Mouse (Mus musculus) testis, adult 2 months (tissue): Measurements from ENCODE around the gene Fam149a. TPM values are rescaled to one million over a fixed set of nuclear protein-coding genes. Genes with fewer than 3 reads are reported as not detected.

ENCODE experiments used
- H3K27ac ChIP-seq: fragments of 200-500 bp; 2 replicates; pipeline ENCODE4 v1.5.1; 2012; ENCODE audit warnings: low read depth, low read length; ENCODE audit not compliant: control insufficient read depth, insufficient read depth
- H3K27me3 ChIP-seq: fragments of 200-500 bp; 2 replicates; pipeline ENCODE4 v1.6.1; 2012; ENCODE audit warnings: mild to moderate bottlenecking, low read length, moderate library complexity; ENCODE audit not compliant: control insufficient read depth, insufficient read depth
- H3K36me3 ChIP-seq: fragments of 200-500 bp; 2 replicates; pipeline ENCODE4 v1.6.1; 2012; ENCODE audit warnings: mild to moderate bottlenecking, low read length; ENCODE audit not compliant: control insufficient read depth, insufficient read depth
- H3K4me1 ChIP-seq: fragments of 200-500 bp; 2 replicates; pipeline ENCODE4 v1.6.1; 2012; ENCODE audit warnings: low read length; ENCODE audit not compliant: control insufficient read depth, insufficient read depth
- H3K4me3 ChIP-seq: fragments of 200-500 bp; 2 replicates; pipeline ENCODE4 v1.5.1; 2012; ENCODE audit warnings: low read depth, mild to moderate bottlenecking, low read length, moderate library complexity, mixed read lengths; ENCODE audit not compliant: control insufficient read depth
- CTCF ChIP-seq: fragments of 200-500 bp; IDR thresholded peaks from 2 replicates; pipeline ENCODE4 v1.5.1; 2012; ENCODE audit warnings: low read depth, mild to moderate bottlenecking, inconsistent platforms, low read length, moderate library complexity; ENCODE audit not compliant: control insufficient read depth, insufficient read depth, insufficient replicate concordance
- POLR2A ChIP-seq: fragments of 200-500 bp; IDR thresholded peaks from 2 replicates; pipeline ENCODE4 v1.6.1; 2012; ENCODE audit warnings: low read depth, mild to moderate bottlenecking, inconsistent platforms, low read length, moderate library complexity; ENCODE audit not compliant: control insufficient read depth
- polyA plus RNA-seq: library from polyadenylated mRNA; depleted of rRNA; stranded (reverse); fragments of >200 nt; gene quantifications from 2 replicates; pipeline ENCODE4 v1.2.3, GENCODE M21; 2012

Gene Fam149a
- polyA plus RNA-seq, 1 experiment = 0.25 TPM

DNA sequence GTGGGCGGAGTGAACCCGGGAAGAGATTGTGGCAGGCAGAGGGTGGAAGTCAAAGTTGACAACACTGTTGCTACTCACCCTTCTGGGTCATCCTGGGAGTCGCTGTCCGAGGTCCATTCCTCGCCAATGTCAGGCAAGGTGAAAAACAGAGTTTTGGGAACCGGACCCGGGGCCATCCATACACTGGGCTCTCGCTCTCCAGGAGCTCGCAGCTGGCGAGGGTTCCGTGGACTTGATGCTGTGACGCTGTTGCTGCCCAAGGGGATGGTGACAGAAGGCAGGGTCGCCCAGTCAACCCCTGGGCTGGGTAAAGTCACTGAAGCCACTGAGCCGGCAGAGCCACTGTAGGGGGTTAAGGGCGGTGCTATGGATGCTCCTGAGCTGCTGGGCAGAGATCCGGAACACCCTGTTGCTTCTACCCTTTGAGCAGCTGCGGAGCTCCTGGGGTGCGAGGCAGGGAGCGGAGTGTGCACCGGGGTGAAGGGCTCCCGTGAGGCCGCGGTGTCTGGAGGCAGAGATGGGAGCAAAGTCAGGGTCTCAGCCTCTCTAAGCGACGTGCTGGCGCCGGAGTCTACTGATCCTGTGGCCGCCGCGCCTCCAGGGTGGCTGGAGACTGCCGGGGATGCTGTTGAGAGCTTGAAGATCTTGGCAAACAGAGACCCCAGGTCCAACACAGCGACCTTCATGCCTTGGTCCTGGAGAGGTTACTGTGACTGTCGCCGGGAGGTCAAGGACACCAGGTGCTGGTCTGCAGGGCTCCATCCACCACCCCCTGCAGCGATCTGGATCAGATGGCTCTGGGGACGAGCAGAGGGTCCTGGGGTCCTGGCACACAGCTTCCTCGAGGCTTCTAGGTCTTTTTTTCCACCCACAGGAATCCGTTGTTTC lies 772 bp downstream of the Fam149a start:
- Histone ChIP-seq H3K27me3 (no peaks in the 10 kb centered on the region), H3K4me1 (peaks cover 9% of the 10 kb centered on the region), H3K4me3 (peak overlapping the region; percentile 9), H3K36me3 (no peaks in the 10 kb centered on the region), H3K27ac (no peak overlapping the region)
- TF ChIP-seq POLR2A (no peak), CTCF (no peak)

DNA sequence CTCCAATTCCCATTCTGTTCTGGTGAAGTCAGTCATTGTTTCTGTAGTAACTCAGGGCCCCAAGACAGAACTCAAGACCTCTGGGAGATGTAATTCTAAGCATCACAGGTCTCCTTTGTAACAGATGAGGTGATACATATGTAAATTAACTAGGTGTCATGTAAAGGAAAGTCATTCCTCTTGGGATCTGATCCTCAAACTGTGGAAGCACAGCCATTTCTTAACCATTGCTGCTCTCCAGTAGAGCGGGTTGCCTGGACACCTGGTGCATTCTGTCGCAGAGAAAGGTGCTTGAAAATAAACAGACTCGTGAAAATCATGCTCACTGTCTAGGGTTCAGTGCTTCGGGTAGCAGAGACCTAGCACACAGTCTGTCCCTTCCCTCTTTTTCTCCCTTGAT lies 1.5 kb downstream of the Fam149a start:
- Histone ChIP-seq H3K4me3 (no peak overlapping the region), H3K4me1 (peaks cover 9% of the 10 kb centered on the region), H3K27ac (no peak overlapping the region), H3K36me3 (no peaks in the 10 kb centered on the region), H3K27me3 (no peaks in the 10 kb centered on the region)
- TF ChIP-seq POLR2A (no peak), CTCF (no peak)

DNA sequence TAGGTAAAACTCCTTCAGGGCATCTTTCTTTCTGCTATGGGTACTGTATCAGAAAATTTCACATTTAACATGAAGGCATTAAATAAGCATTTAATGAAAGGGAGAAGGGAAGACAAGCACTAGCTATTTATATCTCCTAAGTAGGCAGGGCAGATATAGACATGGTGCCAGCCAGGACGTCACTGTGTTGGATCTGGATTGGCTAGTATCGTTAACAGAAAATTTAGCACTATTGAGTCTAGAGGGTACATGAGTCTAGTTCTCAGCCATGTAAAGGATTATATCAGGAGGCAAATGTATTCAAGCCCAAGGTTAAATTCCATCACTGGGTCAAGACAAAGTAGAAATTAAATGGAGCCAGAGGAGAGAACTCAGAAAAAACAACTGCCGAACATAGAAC lies 8.0 kb downstream of the Fam149a start:
- Histone ChIP-seq H3K4me3 (no peak overlapping the region), H3K27ac (no peak overlapping the region), H3K27me3 (no peaks in the 10 kb centered on the region), H3K36me3 (no peaks in the 10 kb centered on the region), H3K4me1 (no peaks in the 10 kb centered on the region)
- TF ChIP-seq CTCF = no peak
- TF ChIP-seq POLR2A = no peak

DNA sequence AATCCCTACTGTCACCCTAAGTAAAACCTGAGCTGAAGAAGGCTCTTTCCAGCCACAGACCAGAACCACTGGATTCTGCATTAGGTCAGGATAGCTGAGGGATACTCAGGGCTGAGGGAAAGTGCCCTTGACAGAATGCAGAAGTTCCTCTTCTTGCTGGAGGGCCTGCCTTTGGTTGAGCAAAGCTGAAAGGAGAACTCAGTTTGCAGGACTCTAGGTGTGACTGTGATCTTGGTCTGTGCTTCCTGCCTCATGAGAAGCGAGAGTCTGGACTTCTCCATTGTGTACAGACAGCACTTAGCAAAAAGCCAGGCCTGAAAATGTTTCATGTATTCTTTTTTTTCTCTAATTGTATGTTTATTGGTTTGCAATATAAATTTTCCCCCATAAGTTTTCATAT lies 14.9 kb downstream of the Fam149a start:
- H3K36me3 ChIP-seq = no peaks in the 10 kb centered on the region
- TF ChIP-seq CTCF (no peak), POLR2A (no peak)
- no peaks in the 10 kb centered on the region; the same call in 1 of the 2 replicates for H3K27me3 ChIP-seq
- no peak overlapping the region for H3K4me3 ChIP-seq
- H3K27ac ChIP-seq = no peak overlapping the region
- H3K4me1 ChIP-seq = peaks cover 3% of the 10 kb centered on the region

DNA sequence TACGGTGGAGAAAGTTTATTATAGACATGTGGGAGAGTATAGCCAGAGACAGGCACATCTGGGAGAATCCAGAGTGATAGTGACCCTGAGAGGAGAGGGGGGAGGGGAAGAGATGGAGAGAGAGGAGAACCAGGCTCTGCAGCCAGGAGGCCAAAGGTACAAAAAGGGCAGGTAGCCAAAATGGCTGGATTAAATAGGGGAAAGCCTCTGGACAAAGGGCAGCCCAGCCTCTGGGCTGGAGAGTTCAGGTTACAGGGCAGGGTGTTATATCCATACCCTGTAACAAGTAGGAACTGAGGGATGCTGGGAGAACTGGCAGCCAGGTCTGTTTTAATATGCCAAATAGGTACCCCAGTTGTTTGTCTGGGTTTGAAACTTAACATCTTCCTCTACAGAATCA lies 18.9 kb downstream of the Fam149a start:
- peaks cover 13% of the 10 kb centered on the region for H3K4me1 ChIP-seq
- H3K4me3 ChIP-seq = no peak overlapping the region
- no peaks in the 10 kb centered on the region for H3K36me3 ChIP-seq
- peaks cover 3% of the 10 kb centered on the region; the same call in 1 of the 2 replicates for H3K27me3 ChIP-seq
- TF ChIP-seq POLR2A (no peak), CTCF (no peak)
- H3K27ac ChIP-seq = no peak overlapping the region

DNA sequence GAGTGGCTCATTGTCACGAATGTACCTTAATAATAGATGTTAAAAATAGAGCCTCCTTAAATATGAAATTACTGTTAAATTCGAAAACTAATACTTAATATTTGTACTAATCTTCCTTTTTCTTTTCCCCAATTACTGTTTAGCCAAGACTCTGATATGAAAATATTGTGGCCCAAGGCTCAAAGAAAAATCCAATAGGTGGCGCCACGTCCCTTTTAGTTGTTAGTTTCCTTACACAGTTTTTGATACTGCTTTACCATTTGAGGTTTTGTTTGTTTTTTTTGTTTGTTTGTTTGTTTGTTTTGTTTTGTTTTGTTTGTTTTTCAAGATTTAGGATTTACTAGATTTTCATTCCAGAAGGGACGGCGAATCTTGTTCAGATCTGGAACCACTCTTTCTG lies 19.8 kb downstream of the Fam149a start:
- no peak overlapping the region for H3K27ac ChIP-seq
- no peak overlapping the region for H3K4me3 ChIP-seq
- no peak for TF ChIP-seq POLR2A
- TF ChIP-seq CTCF = no peak
- peaks cover 13% of the 10 kb centered on the region for H3K4me1 ChIP-seq
- no peaks in the 10 kb centered on the region for H3K36me3 ChIP-seq
- H3K27me3 ChIP-seq = peaks cover 3% of the 10 kb centered on the region; the same call in 1 of the 2 replicates

GRCm38 (mm10) chr8:45359091-45359605 lies 22.9 kb downstream of the Fam149a start:
- TF ChIP-seq CTCF (no peak), POLR2A (no peak)
- Histone ChIP-seq H3K27ac (no peak overlapping the region), H3K4me3 (no peak overlapping the region), H3K4me1 (peaks cover 13% of the 10 kb centered on the region), H3K36me3 (no peaks in the 10 kb centered on the region), H3K27me3 (peaks cover 3% of the 10 kb centered on the region; the same call in 1 of the 2 replicates)
